ENCODE assay signal across 27 mouse cellular contexts in genomic region chr16:48677381-48677780, GRCm38 (mm10).
"Had no signal": no experiment of that assay in that cellular context is flagged by ENCODE, and none has a peak within 500 bp of the region (broad histone marks: within the 10 kb centered on the region; RNA-seq: fewer than 3 reads in every experiment).

No protein-coding gene starts in this region.

- H3K27ac ChIP-seq: gastrocnemius, adult 2 months; heart, adult 2 months; heart, embryonic 13.5 days; heart, embryonic 15.5 days; hindbrain, embryonic 10.5 days; hindbrain, embryonic 12.5 days; hindbrain, embryonic 14.5 days; hindbrain, postnatal 0 days; kidney, embryonic 15.5 days; kidney, postnatal 0 days; limb, embryonic 13.5 days; limb, embryonic 15.5 days had no signal

- DNase-seq: gastrocnemius, adult 2 months; gastrocnemius, postnatal 10 days; gastrocnemius, postnatal 25 days; heart, adult 11 months; heart, adult 2 months; heart, postnatal 14 days; heart, postnatal 4 days; kidney, adult 11 months; kidney, adult 2 months; kidney, adult 9 months; kidney, postnatal 14 days; kidney, postnatal 36 days; layer of hippocampus, adult 9-11 months; layer of hippocampus, postnatal 36 days; left cerebral cortex, postnatal 4 days had no signal

- H3K4me3 ChIP-seq: gastrocnemius, adult 2 months; heart, adult 2 months; heart, embryonic 13.5 days; heart, embryonic 15.5 days; hindbrain, embryonic 10.5 days; hindbrain, embryonic 12.5 days; kidney, embryonic 15.5 days; limb, embryonic 13.5 days; limb, embryonic 15.5 days had no signal

- H3K9ac ChIP-seq: heart, embryonic 13.5 days; heart, embryonic 15.5 days; hindbrain, embryonic 12.5 days; hindbrain, embryonic 14.5 days; kidney, embryonic 15.5 days; limb, embryonic 13.5 days; limb, embryonic 15.5 days had no signal

- H3K4me1 ChIP-seq: heart, embryonic 13.5 days; heart, embryonic 15.5 days; hindbrain, embryonic 10.5 days; hindbrain, embryonic 12.5 days; kidney, embryonic 15.5 days; limb, embryonic 13.5 days; limb, embryonic 15.5 days had no signal

- H3K27me3 ChIP-seq: heart, embryonic 13.5 days; heart, embryonic 15.5 days; hindbrain, embryonic 12.5 days; kidney, embryonic 15.5 days; limb, embryonic 13.5 days; limb, embryonic 15.5 days had no signal

- H3K4me2 ChIP-seq: heart, embryonic 11.5 days; heart, embryonic 13.5 days; heart, embryonic 15.5 days; hindbrain, embryonic 12.5 days; hindbrain, embryonic 14.5 days; kidney, embryonic 15.5 days; limb, embryonic 13.5 days; limb, embryonic 15.5 days had no signal

- H3K9me3 ChIP-seq: heart, embryonic 13.5 days; heart, embryonic 15.5 days; hindbrain, embryonic 10.5 days; hindbrain, embryonic 12.5 days; kidney, embryonic 15.5 days; limb, embryonic 13.5 days; limb, embryonic 15.5 days had no signal

- H3K36me3 ChIP-seq: heart, embryonic 13.5 days; heart, embryonic 15.5 days; hindbrain, embryonic 10.5 days; hindbrain, embryonic 12.5 days; kidney, embryonic 15.5 days; limb, embryonic 13.5 days; limb, embryonic 15.5 days had no signal

- ATAC-seq: hindbrain, postnatal 0 days; intestine, embryonic 16.5 days had no signal
